Mouse (Mus musculus) forebrain, embryonic 16.5 days (tissue): ENCODE data around the gene Ahsg. TPM values are rescaled to one million over a fixed set of nuclear protein-coding genes. Genes with fewer than 3 reads are reported as not detected.

Experiments used
- ATAC-seq: fragments of 200-750 bp; cut with Nextera tagmentation; 2 replicates; pipeline ENCODE4 v1.8.0; 2017; ENCODE audit warnings: mild to moderate bottlenecking, moderate library complexity
- H3K27ac ChIP-seq: fragments of 300-500 bp; sonication (generic); 2 replicates; pipeline ENCODE4 v1.5.1; 2014; ENCODE audit warnings: low read length, control low read depth
- H3K27me3 ChIP-seq: fragments of 300-500 bp; sonication (generic); replicated peaks from 2 replicates; pipeline ENCODE4 v1.6.1; 2014; ENCODE audit warnings: low read length; ENCODE audit not compliant: control insufficient read depth, insufficient read depth
- H3K36me3 ChIP-seq: fragments of 300-500 bp; sonication (generic); 2 replicates; pipeline ENCODE4 v1.6.1; 2014; ENCODE audit not compliant: control insufficient read depth, insufficient read depth
- H3K4me1 ChIP-seq: fragments of 300-500 bp; sonication (generic); replicated peaks from 2 replicates; pipeline ENCODE4 v1.6.1; 2014; ENCODE audit warnings: low read length; ENCODE audit not compliant: control insufficient read depth, insufficient read depth
- H3K4me2 ChIP-seq: fragments of 300-500 bp; sonication (generic); 2 replicates; pipeline ENCODE4 v1.6.1; 2014; ENCODE audit warnings: mild to moderate bottlenecking, low read length, control low read depth
- H3K4me3 ChIP-seq: fragments of 300-500 bp; sonication (generic); replicated peaks from 2 replicates; pipeline ENCODE4 v1.5.1; 2014; ENCODE audit warnings: mild to moderate bottlenecking, low read length, control low read depth
- H3K9ac ChIP-seq: fragments of 300-500 bp; sonication (generic); replicated peaks from 2 replicates; pipeline ENCODE4 v1.6.1; 2014; ENCODE audit warnings: low read depth, low read length, control low read depth
- H3K9me3 ChIP-seq: fragments of 300-500 bp; sonication (generic); 2 replicates; pipeline ENCODE4 v1.6.1; 2016; ENCODE audit warnings: low read length; ENCODE audit not compliant: control insufficient read depth
- WGBS: fragments of 180-500 bp; shearing (Covaris S2); extraction: QIAGEN DNeasy Blood & Tissue Kit; methylation state at CpG from one replicate; pipeline ENCODE4 v1.1.7; 2014; 5-methylcytosine and 5-hydroxymethylcytosine counted together
- polyA plus RNA-seq: library from polyadenylated mRNA; unstranded; fragments of >200 nt; fragmentation: Nextera tagmentation; extraction: Ambion mirVana; gene quantifications from 2 replicates; pipeline ENCODE4 v1.2.1, GENCODE M21; 2015

The Ahsg gene
- polyA plus RNA-seq, 1 experiment from 2014 or later = 0.25 TPM

DNA sequence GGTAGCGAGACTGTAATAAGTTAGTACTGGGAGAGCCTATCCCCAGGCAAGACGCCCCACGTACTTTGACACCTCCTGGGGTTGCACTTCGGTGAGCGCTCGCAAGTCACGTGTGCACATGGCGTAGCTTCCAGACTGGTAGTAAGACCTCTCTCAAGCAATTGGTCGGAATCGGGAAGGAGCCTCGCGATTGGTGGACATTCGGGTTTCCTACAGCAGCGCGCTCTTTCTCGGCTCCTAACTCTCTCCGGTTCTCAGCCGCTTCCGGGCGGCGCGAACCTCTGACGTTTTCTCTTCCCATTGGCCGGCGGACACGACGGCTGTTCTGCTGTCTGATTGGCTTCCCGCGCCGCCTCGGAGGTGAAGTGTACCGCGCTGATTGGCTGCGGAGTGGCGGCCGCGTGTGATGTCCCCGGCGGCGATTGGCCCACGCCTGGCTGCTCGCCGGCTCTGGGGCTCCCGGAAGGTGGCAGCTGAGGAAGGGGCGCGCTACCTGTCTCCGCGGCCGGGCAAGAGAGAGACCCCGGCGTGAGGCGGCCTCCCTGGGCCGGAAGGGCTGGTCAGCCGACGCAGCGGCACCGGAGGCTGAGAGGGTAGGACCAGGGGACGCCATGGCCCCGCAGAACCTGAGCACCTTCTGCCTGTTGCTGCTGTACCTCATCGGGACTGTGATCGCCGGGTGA, 33.5 kb upstream of the Ahsg start, which contains the start of the genes Tbccd1 and Dnajb11:
TSS of gene Tbccd1 (minus strand) at position 239 of the 683 bp plus-strand sequence.
TSS of gene Dnajb11 (plus strand) at position 415 of the 683 bp plus-strand sequence.
- under 1% methylated on average over 62 of the region's 62 CpGs for WGBS
- Histone ChIP-seq H3K4me3 (peak within 1 kb of the TSS; percentile 95), H3K4me2 (peak within 1 kb of the TSS; percentile 87), H3K4me1 (peaks cover 13% of the 10 kb centered on the region), H3K27me3 (no peaks in the 10 kb centered on the region), H3K9me3 (no peaks in the 10 kb centered on the region), H3K27ac (peak within 1 kb of the TSS; percentile 58), H3K36me3 (no peaks in the 10 kb centered on the region), H3K9ac (peak within 1 kb of the TSS; percentile 86)
- peak; percentile 99 for ATAC-seq

DNA sequence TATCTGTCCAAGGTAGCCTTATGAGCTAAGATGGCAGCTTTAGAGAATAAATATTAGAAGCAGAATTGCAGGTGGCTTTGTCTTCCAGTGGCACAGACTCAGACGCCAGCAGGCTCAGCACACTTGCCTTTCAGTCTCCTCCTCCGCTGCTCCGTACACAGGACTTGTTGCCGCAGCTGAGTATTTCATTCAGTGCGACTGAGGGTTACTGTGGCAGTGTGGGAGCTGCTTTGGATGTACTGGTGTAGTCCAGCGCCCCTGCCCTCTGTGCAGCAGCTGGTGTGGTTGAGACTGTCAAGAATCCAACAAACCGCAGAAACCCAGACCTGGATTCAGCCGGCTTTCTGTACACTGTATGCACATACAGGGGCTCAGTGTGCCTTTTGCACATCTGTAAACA, 18.7 kb upstream of the Ahsg start:
- no peak for ATAC-seq
- no peak overlapping the region for H3K27ac ChIP-seq
- no peak overlapping the region for H3K4me2 ChIP-seq
- H3K9me3 ChIP-seq = no peaks in the 10 kb centered on the region
- H3K4me3 ChIP-seq = no peak overlapping the region
- peaks cover 30% of the 10 kb centered on the region for H3K36me3 ChIP-seq
- WGBS = 93% methylated on average over 8 of the region's 8 CpGs
- no peaks in the 10 kb centered on the region for H3K27me3 ChIP-seq
- no peak overlapping the region for H3K9ac ChIP-seq
- no peaks in the 10 kb centered on the region for H3K4me1 ChIP-seq

DNA sequence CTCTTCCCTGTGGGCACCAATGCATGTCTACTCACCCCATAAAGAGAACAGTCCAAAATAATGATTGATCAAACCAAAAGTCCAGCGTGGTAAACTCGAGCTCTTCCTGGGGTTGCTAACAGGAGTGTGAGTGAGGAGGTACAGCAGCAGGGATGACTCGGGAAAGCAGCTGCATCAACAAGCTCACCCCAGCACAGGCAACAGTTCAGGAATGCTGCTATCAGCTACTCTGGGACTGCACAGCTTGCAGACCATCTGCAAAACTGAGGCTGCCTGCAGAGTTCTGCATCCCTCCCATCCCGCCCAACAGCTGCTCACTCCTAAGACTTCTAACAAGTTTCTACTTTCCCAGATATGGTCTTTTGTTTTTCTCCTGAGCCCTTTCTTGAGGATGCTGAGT, 17.7 kb upstream of the Ahsg start:
- Histone ChIP-seq H3K27ac (no peak overlapping the region), H3K27me3 (no peaks in the 10 kb centered on the region), H3K4me1 (0 out of 2 replicates have a peak, but pooled peaks cover 2% of the 10 kb centered on the region), H3K9ac (no peak overlapping the region), H3K4me3 (no peak overlapping the region), H3K9me3 (no peaks in the 10 kb centered on the region), H3K36me3 (peaks cover 26% of the 10 kb centered on the region), H3K4me2 (no peak overlapping the region)
- 84% methylated on average over 4 of the region's 4 CpGs for WGBS
- no peak for ATAC-seq

DNA sequence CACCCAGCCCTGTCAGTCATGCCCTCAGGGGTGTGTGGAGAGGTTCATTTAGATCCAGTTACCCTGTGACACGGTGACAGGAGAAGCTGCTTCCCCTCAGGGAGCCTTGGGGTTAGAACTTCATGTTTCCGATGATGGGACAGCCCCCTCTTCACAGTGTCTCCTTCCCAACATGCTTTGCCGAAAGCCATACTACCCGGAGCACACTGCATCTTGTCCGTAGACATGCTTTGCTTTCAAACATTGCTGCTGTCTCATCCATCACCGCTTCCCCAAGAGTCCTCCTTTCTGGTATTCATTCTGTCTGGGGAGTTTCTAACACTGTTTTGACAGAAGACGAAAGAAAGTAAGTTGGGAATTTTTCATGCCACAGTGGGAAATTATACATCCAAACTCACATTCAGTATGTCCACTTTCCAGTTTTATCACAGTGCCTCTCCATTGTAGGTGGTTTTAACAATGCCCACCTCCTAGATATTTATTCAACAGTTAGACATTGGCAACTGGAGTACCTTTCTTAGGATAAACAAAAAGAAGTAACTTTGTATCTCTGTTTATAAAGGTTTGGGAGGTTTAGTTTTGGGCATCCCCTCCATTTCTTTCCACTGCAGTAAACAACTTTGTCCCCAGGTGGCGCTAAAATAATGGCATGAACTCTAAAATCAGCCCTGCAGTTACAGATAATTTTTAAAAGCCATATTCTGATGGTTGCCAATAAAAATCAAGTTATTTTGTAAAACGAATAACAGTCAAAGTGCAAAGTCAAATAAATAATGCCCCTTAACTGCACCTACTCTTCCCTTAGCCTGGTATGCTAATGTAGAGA, 14.6 kb upstream of the Ahsg start:
- no peak for ATAC-seq
- H3K9me3 ChIP-seq = no peaks in the 10 kb centered on the region
- 51% methylated on average over 9 of the region's 9 CpGs for WGBS

DNA sequence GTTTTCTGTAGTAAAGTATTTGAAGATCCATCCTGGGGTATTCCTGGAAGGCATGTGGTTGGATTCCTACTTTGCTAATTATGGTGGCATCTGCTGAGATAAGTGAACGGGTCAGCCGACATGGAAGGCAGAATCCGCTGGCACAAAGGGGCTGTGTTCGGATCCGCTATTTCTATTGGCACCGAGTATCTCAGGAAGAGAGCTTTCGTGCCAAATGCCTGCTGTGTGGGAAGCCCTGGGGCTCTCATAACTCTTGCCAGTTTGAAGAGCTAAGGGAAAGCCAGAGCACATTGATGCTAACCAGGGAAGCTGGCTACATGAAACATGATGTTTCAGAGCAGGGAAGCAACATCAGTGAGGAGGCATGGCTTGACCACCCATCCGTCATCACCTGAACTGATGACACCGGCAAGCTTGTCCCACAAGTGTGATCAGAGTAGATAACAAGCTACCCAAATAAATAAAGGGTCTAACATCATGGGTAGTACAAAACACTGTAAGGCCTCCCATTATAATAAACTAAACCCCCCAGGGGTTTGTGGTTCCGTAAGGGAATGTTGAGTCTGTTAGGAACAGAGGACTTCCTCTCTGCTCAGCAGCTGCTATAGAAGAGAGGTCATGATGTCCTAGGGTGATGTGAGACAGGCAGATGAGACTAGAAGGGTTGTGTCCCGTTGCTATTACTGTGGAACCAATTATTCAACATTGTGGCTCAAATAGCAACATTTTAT, 13.3 kb upstream of the Ahsg start:
- 62% methylated on average over 11 of the region's 11 CpGs for WGBS
- peaks cover 2% of the 10 kb centered on the region; the same call in 1 of the 2 replicates for H3K36me3 ChIP-seq
- H3K27ac ChIP-seq = no peak overlapping the region; the same call in 1 of the 2 replicates
- H3K9ac ChIP-seq = no peak overlapping the region
- no peaks in the 10 kb centered on the region for H3K9me3 ChIP-seq
- H3K4me3 ChIP-seq = no peak overlapping the region
- 0 out of 2 replicates have a peak, but pooled peaks cover 2% of the 10 kb centered on the region for H3K4me1 ChIP-seq
- ATAC-seq = peak; percentile 26; the same call in 1 of the 2 replicates
- no peaks in the 10 kb centered on the region for H3K27me3 ChIP-seq
- H3K4me2 ChIP-seq = no peak overlapping the region

More for the DNA sequence above, 14.6 kb upstream of the Ahsg start:
- no peak overlapping the region for H3K27ac ChIP-seq
- no peak overlapping the region for H3K4me3 ChIP-seq
- no peak overlapping the region for H3K9ac ChIP-seq
- H3K36me3 ChIP-seq = peaks cover 13% of the 10 kb centered on the region; the same call in 1 of the 2 replicates
- H3K4me1 ChIP-seq = 0 out of 2 replicates have a peak, but pooled peaks cover 2% of the 10 kb centered on the region
- no peak overlapping the region for H3K4me2 ChIP-seq
- no peaks in the 10 kb centered on the region for H3K27me3 ChIP-seq

DNA sequence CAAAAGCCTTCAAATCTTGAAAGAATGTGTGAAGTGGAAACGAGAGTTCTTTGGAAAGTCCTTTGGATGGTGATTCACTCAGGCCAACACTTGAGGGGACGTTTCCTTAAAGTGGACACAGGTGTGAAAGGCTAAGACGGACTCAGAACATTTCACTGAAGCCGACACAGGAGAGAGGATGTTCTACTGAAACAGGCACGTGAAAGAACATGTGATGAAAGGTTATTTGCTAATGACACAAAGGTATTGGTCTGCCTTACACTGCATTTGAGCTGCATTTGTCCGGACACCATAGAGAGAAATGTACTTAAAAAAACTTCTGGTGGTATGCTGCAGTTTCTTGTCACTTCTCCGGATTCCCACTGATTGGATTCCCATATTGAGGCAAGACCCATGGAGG, 12.4 kb upstream of the Ahsg start:
- H3K4me2 ChIP-seq = no peak overlapping the region
- H3K27me3 ChIP-seq = no peaks in the 10 kb centered on the region
- H3K9ac ChIP-seq = no peak overlapping the region
- no peak overlapping the region for H3K27ac ChIP-seq
- H3K9me3 ChIP-seq = no peaks in the 10 kb centered on the region
- H3K4me1 ChIP-seq = 0 out of 2 replicates have a peak, but pooled peaks cover 2% of the 10 kb centered on the region
- ATAC-seq = no peak
- no peaks in the 10 kb centered on the region for H3K36me3 ChIP-seq
- H3K4me3 ChIP-seq = no peak overlapping the region
- 70% methylated on average over 7 of the region's 7 CpGs for WGBS

DNA sequence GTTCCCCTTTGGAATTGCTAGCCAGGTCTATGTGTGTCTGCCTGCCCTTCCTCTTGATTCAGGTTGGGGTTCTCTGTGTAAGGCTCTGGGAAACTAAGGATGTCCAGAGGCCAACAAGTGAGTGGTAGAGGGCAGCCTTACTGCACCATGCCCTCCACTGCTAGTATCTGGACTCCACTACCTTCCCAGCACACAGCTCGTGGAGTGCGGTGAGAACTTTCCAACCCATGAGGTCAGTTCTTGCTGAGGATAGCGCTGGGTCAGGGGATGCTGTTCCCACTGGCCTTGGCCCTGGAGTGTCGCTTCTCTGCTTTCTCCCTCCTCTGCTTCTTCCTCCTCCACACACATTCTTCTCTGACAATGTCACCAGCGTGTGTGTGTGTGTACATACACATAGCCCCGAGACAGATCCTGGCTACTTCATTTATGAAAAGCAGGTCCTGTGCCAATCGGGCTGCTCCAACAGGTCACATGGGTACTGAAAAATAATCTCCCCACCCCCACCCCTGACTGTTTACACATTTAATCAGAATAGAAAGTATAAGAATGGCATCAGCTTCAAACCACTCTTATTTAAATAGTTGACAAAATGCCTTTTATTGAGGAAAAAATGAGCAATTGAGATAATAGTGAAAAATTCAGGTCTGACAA, 11.0 kb upstream of the Ahsg start:
- H3K9me3 ChIP-seq = no peaks in the 10 kb centered on the region
- no peak overlapping the region for H3K4me2 ChIP-seq
- no peak for ATAC-seq
- H3K4me1 ChIP-seq = 0 out of 2 replicates have a peak, but pooled peaks cover 2% of the 10 kb centered on the region
- H3K36me3 ChIP-seq = no peaks in the 10 kb centered on the region
- no peaks in the 10 kb centered on the region for H3K27me3 ChIP-seq
- H3K9ac ChIP-seq = no peak overlapping the region
- no peak overlapping the region for H3K27ac ChIP-seq
- WGBS = 56% methylated on average over 7 of the region's 7 CpGs
- no peak overlapping the region for H3K4me3 ChIP-seq

DNA sequence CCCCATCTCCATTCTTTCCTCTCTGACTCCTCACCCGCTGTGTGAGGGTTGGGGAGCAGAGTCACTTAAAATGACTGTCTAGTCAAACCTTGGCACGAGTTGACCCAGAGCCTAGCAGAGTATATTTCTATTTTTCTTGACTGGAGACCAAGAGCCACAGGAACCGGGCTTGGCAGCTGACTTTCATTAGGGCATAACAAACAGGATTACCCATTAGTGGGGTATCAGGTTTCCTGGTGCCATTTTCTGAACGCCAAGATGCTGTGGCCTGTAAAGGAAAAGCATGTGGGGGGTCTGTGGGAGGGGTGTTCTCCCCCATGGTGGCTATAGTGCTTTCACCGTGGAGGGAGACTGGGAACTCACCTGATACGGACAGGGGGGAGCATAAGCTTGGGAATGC, 10.2 kb upstream of the Ahsg start:
- H3K4me2 ChIP-seq = no peak overlapping the region
- no peak for ATAC-seq
- 0 out of 2 replicates have a peak, but pooled peaks cover 2% of the 10 kb centered on the region for H3K4me1 ChIP-seq
- WGBS = 3% methylated on average over 6 of the region's 6 CpGs
- H3K4me3 ChIP-seq = no peak overlapping the region
- no peak overlapping the region for H3K27ac ChIP-seq
- H3K36me3 ChIP-seq = no peaks in the 10 kb centered on the region
- no peaks in the 10 kb centered on the region for H3K9me3 ChIP-seq
- H3K9ac ChIP-seq = no peak overlapping the region
- no peaks in the 10 kb centered on the region for H3K27me3 ChIP-seq
